Mouse (Mus musculus) urinary bladder, postnatal 10 days (tissue): ENCODE data around the gene Tctn1.

Experiments
- DNase-seq: peaks from one replicate; pipeline ENCODE4 v3.0.0; 2022; ENCODE audit warnings: low spot score

Tctn1 gene

DNA sequence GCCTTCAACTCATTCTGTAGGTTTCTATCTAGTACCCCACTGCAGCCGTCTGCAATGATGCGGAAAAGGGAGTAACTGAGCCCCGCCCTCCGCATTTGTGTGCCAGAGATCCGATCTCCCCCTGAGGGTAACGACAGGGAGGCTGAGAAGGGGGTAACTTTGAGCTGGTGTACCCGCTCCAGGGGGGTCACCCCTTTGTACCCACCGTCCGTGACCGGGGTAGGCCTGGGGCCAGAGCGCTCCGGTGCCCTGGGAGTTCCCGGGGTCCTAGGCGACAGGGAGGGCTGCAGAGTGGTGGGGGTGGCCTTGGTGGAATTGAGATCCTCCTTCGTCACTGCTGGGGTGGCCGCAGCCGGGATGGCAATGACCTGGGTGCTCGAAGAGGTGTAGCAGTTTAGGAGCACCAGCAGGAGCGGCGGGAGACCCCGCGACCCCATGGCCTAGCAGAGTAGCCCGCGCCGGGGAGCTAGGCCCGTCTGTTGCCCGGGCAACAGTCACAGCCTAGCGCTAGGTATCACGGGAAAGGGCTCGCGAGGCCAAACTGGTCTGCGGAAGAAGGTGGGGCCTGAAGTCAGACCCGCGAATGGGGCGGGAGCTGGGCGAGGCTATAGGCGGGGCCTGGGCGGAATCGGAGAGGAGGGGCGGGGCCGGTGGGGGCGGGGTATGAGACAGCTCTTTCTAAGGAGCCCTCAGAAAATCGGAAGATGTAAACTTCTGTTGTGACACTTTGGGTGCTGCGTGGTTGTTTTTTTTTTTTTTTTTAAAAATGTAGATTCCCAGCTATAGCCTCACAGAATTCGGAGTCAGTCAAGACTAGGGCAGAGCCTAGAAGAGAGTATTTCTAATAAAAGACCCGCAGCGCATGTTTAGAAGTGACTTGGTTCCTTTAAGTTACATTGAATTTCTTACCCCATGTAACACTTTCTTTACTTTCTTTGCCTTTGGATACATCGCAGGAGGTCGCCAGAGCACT lies at the start of gene Tctn1:
Tctn1 (minus strand) TSS at position 528 of the 973 bp plus-strand sequence.
- DNase-seq, result peak; percentile 71

DNA sequence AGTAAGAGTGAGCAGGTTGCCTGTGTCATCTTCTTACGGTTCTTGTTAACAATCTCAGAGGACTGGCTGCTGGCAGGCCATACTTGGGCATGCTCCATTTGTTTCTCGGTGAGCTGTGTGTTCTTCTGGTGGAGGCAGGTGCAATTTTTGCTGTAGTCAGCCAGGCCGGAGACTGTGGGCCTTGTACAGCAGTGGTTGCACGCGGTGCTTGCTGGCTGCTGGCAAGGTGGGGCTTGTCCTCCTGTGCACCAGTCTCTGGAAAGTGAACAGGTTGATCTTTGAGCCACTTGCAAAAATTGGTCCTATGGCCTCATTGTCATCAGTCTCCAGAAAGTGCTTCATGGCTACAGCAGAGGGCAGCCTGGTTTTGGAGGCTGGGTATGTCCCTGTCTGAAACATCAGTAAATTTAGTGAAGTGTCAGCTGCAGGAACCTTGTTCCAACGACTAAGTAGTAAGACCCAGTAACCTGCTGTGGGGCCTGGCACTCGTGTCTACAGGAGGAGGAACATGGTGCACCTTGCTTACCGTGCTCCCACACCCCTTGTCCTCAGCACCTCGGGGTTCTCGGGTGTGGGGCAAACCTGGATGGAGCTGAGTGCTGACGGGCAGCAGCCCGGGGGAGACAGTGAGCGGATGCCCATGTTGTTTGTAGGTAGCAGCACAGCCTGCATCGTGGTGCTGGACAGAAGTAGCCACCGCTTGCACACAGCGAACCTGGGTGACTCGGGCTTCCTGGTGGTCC lies 48.9 kb upstream of the Tctn1 start:
- DNase-seq, result no peak

DNA sequence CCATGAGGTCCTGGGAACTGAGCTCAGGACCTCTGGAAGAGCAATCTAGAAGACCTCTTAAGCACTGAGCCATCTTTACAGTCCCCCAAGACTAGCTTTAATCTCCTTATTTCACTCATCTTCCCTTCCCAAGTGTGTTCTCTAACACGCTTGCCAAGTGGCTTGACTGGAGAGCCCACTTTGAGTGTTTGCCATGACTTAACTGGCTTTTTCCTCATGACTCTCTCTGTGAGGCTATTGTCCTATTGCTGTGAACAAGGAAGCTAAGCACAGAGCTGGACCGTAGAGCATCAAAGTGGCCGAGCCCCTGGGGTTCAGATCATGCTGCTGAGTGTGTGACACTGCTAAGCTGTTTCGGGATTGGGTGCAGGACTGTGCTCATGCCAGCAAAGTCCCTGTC lies 48.1 kb upstream of the Tctn1 start:
- no peak for DNase-seq

DNA sequence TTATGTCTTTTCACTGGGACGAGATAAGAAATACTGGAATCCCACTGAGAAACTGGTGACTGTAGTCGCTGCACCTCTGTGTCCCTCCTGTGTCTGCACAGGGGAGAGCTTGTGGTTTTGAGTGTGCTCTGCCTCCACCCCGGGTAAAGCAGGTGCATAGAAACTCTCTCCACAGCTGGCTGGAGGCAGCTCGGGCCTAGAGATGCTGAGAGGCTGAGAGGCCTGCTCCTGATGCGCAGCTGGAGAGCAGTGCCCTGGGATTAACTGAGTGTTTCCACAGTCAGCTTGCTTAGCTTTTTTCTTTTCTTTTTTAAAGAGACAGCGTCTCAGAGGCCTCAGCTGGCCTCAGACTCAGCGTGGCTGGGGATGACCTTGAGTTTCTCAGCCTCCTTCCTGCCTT lies 47.4 kb upstream of the Tctn1 start:
- no peak for DNase-seq

DNA sequence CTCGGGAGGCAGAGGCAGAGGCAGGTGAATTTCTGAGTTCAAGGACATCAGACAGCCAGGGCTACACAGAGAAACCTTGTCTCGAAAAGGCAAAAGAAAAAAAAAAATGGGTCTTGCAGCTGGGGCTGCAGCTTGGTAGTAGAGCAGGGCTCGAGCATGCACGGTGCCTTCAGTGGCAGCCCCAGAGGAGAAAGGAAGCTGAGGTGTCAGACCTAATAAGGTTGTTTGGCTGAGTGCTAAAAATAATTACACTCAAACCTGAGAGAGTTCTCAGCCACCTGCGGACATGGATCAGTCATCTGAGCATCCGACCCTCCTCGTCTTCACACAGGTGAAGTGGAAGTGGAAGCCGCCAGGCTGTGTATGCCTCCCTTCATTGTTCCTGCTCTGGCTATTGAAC lies 46.4 kb upstream of the Tctn1 start:
- no peak for DNase-seq

DNA sequence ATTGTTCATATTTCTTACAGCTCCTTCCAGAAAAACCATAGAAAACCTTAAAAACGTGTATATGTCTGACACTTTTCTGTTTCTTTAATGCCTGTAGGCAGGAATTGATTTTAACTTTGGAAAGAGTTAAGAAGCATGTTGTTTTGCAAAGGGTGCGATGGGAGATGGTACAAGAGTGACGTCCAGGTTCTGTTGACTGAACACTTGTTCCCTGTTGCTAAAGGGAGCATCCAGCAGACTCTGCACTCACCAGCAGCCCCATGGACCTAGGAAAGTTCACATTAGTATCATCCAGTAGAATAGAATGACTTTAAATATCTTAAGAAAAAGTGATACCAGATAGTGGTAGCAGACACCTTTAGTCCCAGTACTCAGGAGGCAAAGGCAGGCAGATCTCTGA lies 42.3 kb upstream of the Tctn1 start:
- DNase-seq, result no peak

DNA sequence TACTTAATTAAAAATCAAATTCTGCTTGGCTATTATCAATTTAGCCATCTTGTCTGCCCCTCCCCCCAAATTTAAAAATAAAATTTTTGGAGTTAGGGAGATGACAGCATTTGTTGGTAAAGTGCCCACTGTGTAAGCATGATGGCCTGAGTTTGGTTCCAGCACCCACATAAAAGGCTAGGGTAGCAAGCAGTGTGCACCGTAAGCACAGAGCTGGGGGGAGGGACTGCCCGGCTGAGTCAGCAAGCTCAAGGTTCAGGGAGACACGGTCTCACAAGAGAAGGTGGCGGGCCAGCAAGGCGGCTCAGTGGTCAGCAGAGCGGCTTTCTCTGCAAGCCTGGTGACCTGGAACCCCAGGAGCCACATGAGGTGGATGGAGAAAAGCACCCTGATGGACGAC lies 41.2 kb upstream of the Tctn1 start:
- no peak for DNase-seq

DNA sequence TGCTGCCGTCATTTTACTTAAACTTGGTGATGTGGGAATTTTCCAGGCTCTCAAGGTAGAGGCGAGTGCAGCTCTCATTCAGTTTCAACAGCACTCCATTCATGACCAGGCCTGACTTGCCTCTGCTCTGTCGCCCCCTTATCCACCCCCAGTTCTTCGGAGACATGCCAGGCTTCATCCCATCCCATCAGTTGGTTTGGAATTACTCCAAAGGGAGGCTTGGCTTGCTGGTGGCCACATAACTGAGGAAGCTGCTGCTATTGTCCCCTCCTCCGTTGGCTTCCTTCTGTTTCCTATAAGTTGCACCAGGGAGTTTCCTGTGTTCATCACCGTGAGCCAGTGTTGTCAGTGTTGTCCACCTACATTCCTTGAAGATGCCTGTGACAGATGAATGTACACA lies 40.3 kb upstream of the Tctn1 start:
- no peak for DNase-seq

DNA sequence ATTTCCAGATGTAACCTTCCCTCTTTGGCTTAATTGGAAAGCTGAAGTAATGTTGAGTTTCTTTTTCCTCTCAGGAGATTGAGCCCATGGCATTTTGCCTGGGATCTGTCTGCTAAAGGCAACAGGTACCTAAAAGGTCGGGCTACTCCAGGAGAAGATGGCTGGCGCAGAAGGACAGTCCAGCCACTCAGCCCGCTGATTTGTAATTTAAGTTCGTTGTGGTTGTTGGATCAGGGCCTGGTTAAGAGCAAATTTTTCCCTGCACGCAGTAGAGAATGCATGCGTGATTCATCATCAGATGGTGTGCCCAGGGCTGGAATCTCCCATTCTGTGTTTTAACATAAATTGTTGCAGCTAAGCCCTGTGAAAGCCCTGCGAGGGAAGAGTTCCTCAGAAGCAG lies 39.7 kb upstream of the Tctn1 start:
- DNase-seq, result no peak

DNA sequence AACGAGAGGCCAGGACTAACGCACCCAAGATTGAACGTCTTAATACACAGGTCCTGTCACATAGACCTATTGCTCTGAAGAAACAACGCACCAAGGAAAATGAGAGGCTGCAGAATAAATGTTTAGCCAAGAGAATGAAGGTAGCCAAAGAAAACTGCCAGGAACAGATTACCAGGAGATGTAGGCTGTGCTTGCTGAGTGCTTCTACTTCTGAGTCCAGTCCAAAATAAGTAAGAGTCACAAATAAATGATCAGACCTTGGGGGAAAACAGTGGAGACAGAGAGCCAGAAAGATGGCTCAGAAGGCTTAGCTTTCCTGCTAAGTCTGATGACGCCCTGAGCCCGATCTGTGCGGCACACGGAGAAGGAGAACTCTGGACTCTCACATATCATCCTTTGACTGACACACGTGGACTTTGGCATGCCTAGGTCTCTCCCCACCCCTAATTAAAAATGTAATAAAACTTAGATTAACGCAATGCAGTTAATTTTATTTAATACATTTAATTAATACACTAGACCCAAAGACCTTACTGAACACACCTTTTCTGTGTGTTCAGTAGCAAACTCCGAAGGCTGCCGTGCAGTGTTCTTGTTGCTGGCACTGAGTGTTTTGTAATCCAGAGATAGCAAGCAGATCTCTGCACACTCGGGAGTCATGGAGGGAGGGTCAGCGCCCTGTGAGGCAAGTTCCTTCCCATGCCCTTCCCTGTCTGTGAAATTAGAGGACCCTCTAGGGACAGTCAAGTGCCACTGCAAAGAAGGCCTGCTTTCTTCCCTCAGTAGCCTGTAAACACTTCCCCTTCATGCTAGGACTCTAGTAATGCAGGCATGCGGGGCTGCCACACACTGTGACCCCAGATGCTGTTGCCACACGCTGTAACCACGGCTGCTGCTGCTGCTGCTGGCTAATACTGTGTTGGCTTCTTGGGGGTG lies 38.8 kb upstream of the Tctn1 start:
- DNase-seq, result no peak

DNA sequence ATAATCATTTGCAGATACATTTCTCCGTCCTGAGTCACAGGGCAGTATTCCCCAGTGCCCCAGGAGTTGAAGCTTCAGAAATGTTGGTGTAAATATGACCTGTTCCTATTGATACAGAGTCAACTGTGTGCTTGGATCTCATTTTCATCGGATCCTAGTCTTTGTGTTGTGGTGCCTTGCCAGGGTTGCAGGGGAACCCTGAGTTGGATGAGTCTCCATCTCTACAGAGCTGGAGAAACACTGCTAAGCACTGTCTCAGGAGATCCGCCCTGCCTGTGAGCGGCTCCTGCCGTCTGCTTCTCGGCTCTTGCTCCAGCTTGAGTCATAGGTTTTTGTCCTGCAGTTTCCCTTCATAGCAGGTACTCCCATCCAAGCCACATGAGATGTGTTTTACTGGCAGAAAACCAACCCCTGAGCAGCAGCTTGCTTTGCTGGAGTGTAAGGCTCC lies 35.8 kb upstream of the Tctn1 start:
- DNase-seq, result no peak

DNA sequence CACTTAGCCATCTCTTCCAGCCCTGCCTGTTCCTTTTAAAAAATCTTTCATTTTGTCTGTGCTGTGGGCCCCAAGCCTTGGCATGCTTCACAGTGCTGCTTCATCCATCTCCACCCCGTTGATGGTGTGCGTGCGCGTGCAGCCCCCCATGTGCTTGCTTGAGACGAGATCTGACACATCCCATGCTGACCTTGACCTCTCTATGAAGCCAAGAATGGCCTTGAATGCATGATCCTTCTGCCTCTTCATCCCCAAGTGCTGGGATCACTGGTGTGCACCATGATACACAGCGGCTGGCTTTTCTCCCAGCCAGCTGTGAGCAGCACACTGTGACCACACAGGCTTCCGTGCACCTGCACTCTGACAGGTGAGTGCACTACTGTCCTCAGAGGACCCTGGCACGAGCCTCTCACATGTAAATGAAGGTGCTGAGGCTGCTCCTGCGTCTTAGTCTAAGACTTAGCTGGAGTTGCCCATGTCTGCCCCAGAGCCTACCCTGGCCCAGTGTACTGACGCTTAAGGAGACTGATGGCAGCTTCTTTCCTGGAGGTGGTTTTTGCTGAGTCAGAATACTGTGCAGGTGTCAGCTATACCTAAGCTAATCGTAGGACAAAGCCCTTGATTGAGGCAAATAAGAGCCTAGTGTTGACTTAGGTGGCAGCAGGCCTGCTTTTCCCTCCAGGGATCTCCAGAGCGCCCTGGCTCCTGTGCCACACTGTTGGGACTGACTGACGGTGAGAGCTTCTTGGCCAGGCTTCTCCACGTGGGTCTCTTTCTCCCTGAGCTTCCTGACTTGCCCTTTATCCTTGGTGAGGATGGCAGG lies 31.1 kb upstream of the Tctn1 start:
- DNase-seq, result no peak

DNA sequence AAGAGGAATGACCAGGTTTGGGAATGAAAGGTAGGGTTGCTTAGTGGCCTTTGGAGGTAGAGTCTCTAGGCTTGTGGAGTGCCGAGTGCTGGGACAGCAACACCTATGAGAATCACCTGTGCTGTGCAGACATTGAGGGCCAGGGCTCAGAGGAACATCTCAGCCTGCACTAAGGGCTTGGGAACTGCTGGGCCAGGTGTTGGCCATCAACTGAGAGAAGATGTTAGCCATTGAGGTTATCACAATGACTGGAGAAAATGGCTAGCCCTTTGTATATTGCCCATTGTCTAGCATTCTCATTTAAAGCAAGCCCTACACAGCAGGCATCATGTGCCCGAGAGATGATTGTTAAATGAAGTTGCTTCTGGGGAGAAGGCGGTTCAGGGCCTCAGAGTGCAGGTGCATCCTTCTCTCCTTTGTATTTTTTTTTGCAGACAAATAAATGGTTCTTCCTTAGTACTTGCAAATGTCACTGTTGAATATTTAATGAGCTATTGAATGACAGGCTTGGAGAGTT lies 30.0 kb upstream of the Tctn1 start:
- DNase-seq, result no peak

DNA sequence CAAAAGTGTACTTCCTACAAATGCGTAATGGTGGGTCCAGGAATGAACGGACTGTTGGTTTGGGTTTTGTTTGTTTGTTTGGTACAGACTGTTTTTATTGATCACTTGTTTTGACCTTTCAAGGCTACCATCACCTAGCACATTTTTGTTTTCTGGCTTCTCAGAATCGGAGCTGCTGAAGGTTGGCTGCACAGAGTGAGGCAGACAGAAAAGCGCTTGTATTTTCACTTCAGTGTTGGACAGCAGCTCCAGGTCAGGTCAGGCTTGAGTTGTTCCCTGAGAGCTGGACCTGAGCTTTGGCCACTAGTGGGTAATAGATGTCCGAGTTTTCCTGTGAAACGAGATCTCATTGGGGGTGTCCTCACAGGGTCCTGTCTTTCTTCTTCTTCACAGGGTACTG lies 28.9 kb upstream of the Tctn1 start:
- DNase-seq, result no peak

DNA sequence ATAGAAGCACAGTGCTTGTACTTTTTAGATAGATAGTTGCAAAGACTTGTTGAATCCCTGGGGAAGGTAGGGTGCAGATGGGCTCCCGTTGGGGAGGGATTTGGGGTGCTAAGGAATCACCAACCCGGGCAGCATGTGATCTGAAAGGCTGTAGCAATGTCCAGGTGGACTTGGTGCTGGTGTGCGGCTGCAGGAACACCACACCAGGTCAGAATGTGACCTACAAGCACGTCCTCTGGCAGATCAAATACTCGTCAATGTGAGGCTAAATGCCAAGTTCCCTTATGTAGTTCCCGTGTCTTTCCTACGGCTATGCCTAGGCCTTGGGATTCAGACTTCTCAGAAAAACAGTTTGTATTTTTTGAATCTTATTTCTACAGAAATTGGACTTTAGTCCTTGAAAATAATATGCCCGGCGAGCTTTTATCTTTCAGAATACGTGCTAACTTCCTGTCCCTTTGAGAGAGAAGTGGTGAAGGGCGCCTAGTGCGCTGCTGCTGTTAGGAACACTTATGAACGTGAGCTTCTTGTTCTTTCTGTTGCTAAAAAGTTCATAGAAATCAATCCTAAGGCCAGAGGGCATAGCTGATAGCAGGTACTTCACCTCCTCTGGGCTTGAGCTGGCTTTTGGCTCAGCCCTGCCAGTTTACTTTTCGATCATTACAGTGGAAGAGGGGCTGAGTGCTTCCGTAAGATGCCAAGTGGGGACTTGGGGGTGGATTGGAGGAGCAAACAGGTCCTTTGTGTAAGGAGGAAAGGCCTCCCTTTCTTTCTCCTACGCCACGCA lies 27.5 kb upstream of the Tctn1 start:
- DNase-seq, result no peak

DNA sequence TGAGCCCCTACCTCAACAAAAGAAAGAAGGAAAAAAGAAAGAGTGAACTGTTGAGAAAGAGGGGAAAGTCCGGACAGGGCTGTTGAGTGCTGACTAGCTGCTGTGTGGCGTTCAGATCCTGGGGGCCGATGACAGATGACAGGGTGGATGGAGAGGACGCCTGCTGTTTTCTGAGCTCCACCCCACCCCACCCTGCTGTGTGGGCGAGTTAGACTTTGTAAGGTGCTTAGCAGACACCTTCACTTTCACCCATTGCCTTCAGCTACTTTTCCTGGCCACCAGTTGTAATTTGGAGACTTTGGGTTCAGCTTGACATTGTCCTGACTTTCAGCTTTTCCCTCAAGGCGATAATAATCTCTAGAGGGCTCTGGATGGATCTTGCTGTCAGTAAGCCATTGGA lies 26.9 kb upstream of the Tctn1 start:
- DNase-seq, result no peak

DNA sequence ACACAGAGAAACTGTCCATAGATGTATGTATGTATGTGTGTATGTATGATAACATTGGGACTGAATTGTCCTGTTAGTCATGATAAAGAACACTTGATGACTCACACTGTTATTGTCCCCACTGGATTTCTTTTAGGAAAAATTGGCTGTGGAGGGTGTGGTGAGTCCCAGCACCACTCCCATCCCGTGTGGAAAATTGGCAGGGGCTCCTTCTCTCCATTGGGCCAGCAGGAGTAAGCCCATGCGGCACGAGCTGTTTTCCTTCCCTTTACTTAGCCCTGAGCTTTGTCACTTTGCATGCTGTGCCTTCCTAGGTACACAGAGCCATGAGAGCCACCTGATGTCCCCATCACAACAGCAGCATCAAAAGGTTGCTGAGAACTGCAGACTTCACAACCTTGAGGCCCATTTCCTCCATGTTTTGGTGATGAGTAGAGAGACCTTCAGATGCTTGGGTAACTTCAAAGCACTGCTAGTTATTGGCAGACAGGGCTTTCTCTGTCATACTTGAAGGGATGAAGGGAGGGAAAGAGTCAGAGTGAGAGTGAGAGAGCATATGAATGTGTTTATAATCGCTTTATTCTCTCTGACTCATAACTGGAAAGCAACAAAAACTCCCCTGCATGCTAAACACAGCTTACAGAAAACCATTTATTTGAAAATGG lies 24.0 kb upstream of the Tctn1 start:
- DNase-seq, result no peak

DNA sequence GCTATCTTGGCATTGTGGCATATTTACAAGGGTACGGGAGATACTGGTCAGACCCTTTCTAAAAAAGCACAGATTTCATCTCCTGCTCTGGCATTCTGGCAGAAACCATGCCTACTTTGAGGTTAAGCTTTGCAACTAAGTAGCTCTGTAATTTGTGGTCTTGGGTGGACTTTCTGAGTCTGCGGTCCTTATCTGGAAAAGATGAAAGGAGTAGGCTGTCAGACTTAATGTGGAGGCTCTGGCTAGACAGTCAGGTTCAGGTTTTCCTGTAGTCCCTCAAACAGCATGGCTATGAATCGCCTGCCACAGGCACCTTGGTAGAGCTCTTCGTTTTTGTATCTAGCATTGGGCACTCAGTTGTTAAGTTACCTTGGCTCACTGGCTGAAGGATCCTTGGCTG lies 22.8 kb upstream of the Tctn1 start:
- DNase-seq, result no peak

DNA sequence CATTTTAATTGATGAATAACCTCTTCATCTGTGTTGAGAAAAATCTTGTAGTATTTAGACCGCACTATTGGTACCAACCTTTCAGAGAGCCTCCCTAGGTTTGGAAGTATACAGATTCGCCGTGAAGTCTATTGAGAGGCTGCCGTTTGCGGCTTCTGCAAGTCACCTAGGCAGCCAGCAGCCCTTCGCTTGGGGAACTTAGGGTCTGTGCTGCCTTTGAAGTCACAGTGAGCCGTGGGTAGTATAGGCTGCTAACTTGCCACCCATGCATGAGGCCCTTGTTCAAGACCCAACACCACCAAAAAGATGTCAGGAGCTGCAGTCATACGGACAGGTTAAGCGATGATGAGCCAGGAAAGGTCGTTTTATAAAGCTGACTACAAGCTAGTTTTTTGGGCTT lies 21.9 kb upstream of the Tctn1 start:
- DNase-seq, result no peak

DNA sequence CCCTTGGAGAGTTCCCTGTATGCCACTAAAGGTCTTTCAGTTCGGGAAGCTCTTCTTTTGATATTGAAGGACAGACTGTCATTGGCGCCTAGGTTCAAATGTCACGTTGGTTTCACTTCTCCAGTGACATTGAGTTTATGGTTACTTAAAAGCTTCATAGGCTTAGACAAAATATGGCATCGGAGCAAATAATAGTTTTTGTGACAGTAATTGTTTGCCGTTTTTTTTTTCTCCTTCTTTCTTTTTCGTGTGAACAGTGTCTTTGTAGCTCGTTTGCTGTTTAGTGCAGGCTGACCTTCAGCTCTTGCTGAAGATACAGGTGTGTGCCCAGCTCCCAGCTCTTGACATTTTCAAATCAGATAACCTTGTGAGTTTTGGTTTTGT lies 21.5 kb upstream of the Tctn1 start:
- no peak for DNase-seq
